In the genomic region with DNA sequence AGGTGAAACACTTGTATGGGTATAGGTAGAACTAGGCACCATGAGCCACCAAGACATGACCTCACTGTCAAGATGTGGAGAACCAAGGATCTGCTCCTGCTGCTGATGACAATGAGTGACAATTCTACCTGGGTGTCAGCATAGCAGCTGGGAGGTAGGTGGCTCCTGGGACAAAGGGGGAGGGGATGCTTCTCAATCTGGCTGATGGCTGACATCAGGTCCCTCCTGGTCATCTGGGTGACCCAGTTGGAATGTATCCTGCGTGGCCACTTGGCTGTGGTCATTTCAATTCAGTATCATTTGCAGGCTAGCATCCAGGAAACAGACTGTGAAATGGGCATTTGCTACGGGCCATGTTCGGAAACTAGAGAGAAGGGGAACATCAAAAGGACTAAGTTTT, we compare ENCODE assay signal across 12 mouse cellular contexts.
"Had no signal": no experiment of that assay in that cellular context is flagged by ENCODE, and none has a peak within 500 bp of the region (broad histone marks: within the 10 kb centered on the region; RNA-seq: fewer than 3 reads in every experiment).

No protein-coding gene starts in this region.

- DNase-seq: kidney, postnatal 25 days; liver, embryonic 13.5 days; liver, postnatal 0 days; lung, postnatal 14 days; midbrain, embryonic 14.5 days; thymus, postnatal 4 days had no signal

- H3K27ac ChIP-seq: left cerebral cortex, adult 2 months; limb, embryonic 10.5 days; liver, embryonic 13.5 days; lung, embryonic 15.5 days; macrophage; stomach, postnatal 0 days had no signal

- H3K9ac ChIP-seq: liver, embryonic 13.5 days; liver, postnatal 0 days; lung, embryonic 15.5 days had no signal

- H3K36me3 ChIP-seq: limb, embryonic 10.5 days; liver, embryonic 13.5 days; lung, embryonic 15.5 days had no signal

- H3K4me3 ChIP-seq: left cerebral cortex, adult 2 months; limb, embryonic 10.5 days; liver, embryonic 13.5 days; lung, embryonic 15.5 days; myocyte had no signal

- H3K9me3 ChIP-seq: limb, embryonic 10.5 days; liver, embryonic 13.5 days; lung, embryonic 15.5 days had no signal

- H3K4me2 ChIP-seq: liver, embryonic 13.5 days; lung, embryonic 15.5 days had no signal

- ATAC-seq: liver, postnatal 0 days had no signal

- H3K4me1 ChIP-seq: limb, embryonic 10.5 days; liver, embryonic 13.5 days; lung, embryonic 15.5 days had no signal

- H3K27me3 ChIP-seq: liver, embryonic 13.5 days; lung, embryonic 15.5 days had no signal
